Comparison of ENCODE assay signal across 8 mouse cellular contexts in genomic region chr2:180118661-180119438, GRCm38 (mm10). TPM values are rescaled to one million over a fixed set of nuclear protein-coding genes. Genes with fewer than 3 reads are reported as not detected.
DNase-seq lines count a peak whose midpoint lies in the region; ATAC-seq lines count a peak whose summit lies in the region.

TSS of gene Osbpl2 (plus strand) at chr2:180119306.

- peak within 1 kb of the TSS; percentile 94 for H3K9ac ChIP-seq in heart, embryonic 13.5 days
- peak within 1 kb of the TSS; percentile 88 for H3K9ac ChIP-seq in liver, embryonic 12.5 days
- peak within 1 kb of the TSS; percentile 83 for H3K9ac ChIP-seq in stomach, embryonic 15.5 days

- peak; percentile 96 for ATAC-seq in heart, embryonic 13.5 days (ENCODE audit: extremely low read depth, insufficient number of reproducible peaks, low FRiP score, low TSS enrichment)
- peak; percentile 99 for ATAC-seq in liver, embryonic 12.5 days
- ATAC-seq in stomach, embryonic 15.5 days (ENCODE audit: insufficient read depth, low FRiP score, low read depth): peak; percentile 99

- H3K4me2 ChIP-seq in heart, embryonic 13.5 days: peak within 1 kb of the TSS; percentile 88
- H3K4me2 ChIP-seq in liver, embryonic 12.5 days: peak within 1 kb of the TSS; percentile 86
- H3K4me2 ChIP-seq in stomach, embryonic 15.5 days: peak within 1 kb of the TSS; percentile 82

- H3K27me3 ChIP-seq in heart, embryonic 13.5 days (replicated peaks): no peaks in the 10 kb centered on the region
- peaks cover 36% of the 10 kb centered on the region for H3K27me3 ChIP-seq in liver, embryonic 12.5 days (replicated peaks)
- H3K27me3 ChIP-seq in stomach, embryonic 15.5 days (replicated peaks): no peaks in the 10 kb centered on the region

- peaks cover 7% of the 10 kb centered on the region for H3K36me3 ChIP-seq in heart, embryonic 13.5 days
- H3K36me3 ChIP-seq in liver, embryonic 12.5 days: peaks cover 3% of the 10 kb centered on the region
- no peaks in the 10 kb centered on the region for H3K36me3 ChIP-seq in stomach, embryonic 15.5 days

- WGBS in heart, embryonic 13.5 days: under 1% methylated on average over 55 of the region's 55 CpGs
- under 1% methylated on average over 55 of the region's 55 CpGs for WGBS in liver, embryonic 12.5 days (ENCODE audit: insufficient replicate concordance)
- under 1% methylated on average over 55 of the region's 55 CpGs for WGBS in stomach, embryonic 15.5 days

- H3K4me3 ChIP-seq in brown adipose tissue, adult 24 weeks (ENCODE audit: insufficient read depth, low read depth, low read length): peak within 1 kb of the TSS; percentile 90
- H3K4me3 ChIP-seq in heart, embryonic 13.5 days: peak within 1 kb of the TSS; percentile 94
- H3K4me3 ChIP-seq in liver, embryonic 12.5 days: peak within 1 kb of the TSS; percentile 81
- H3K4me3 ChIP-seq in stomach, embryonic 15.5 days (replicated peaks): peak within 1 kb of the TSS; percentile 90

- 0 out of 2 replicates have a peak within 1 kb of the TSS, but pooled peaks have one; percentile 2 for H3K27ac ChIP-seq in brown adipose tissue, adult 24 weeks (replicated peaks; ENCODE audit: low read depth, low read length)
- peak within 1 kb of the TSS; percentile 84 for H3K27ac ChIP-seq in heart, embryonic 13.5 days (replicated peaks)
- H3K27ac ChIP-seq in liver, embryonic 12.5 days: peak within 1 kb of the TSS; percentile 75
- peak within 1 kb of the TSS; percentile 77 for H3K27ac ChIP-seq in stomach, embryonic 15.5 days

- H3K9me3 ChIP-seq in heart, embryonic 13.5 days: no peaks in the 10 kb centered on the region
- no peaks in the 10 kb centered on the region for H3K9me3 ChIP-seq in liver, embryonic 12.5 days (replicated peaks)
- no peaks in the 10 kb centered on the region for H3K9me3 ChIP-seq in stomach, embryonic 15.5 days

- DNase-seq in CD4-positive, CD25-positive, alpha-beta regulatory T cell, adult 2 months (ENCODE audit: low read depth, low spot score): peak; percentile 97
- peak; percentile 94 for DNase-seq in fat pad, adult 2 months (ENCODE audit: extremely low read depth, low read depth, low spot score)
- DNase-seq in kidney, postnatal 10 days: peak; percentile 100
- DNase-seq in natural killer cell, adult 2 months (ENCODE audit: low spot score in 2 of 2): peak; percentile 97 to 98

- peaks cover 11% of the 10 kb centered on the region for H3K4me1 ChIP-seq in brown adipose tissue, adult 24 weeks (ENCODE audit: control insufficient read depth, insufficient read depth, insufficient read length, low read length)
- peaks cover 64% of the 10 kb centered on the region for H3K4me1 ChIP-seq in heart, embryonic 13.5 days
- H3K4me1 ChIP-seq in liver, embryonic 12.5 days: peaks cover 44% of the 10 kb centered on the region
- H3K4me1 ChIP-seq in stomach, embryonic 15.5 days: peaks cover 36% of the 10 kb centered on the region

RNA-seq across cellular contexts. Expression of gene Osbpl2, which starts in this region (rescaled TPM):
- 27.2 and 38.7 TPM in 2 replicates for polyA plus RNA-seq in brown adipose tissue, adult 24 weeks (2012; ENCODE audit: insufficient read depth, insufficient read length, missing spikeins)
- polyA plus RNA-seq in heart, embryonic 13.5 days (2015; fragmentation: Nextera tagmentation; extraction: Ambion mirVana): 34.1 and 37.8 TPM in 2 replicates
- polyA plus RNA-seq in liver, embryonic 12.5 days (2016; fragmentation: Nextera tagmentation; extraction: Ambion mirVana): 13.5 and 15.5 TPM in 2 replicates
- 34.2 and 37.3 TPM in 2 replicates for polyA plus RNA-seq in stomach, embryonic 15.5 days (2015; fragmentation: Nextera tagmentation; extraction: Ambion mirVana)

Comparison
In these comparisons a context has a peak if more than half of its experiments do, and no peak if none do; other contexts are left out.
1. Peak in every context shown above with its lines: DNase-seq, ATAC-seq, H3K4me3 ChIP-seq and H3K27ac ChIP-seq.
2. H3K27ac ChIP-seq: peak in every context shown above with its lines; median percentile 84 in heart, embryonic 13.5 days; 77 in stomach, embryonic 15.5 days; 75 in liver, embryonic 12.5 days; 2 in brown adipose tissue, adult 24 weeks.